Mouse (Mus musculus) heart, postnatal 10 days (tissue): ENCODE measurements around the gene Slc9a3r2. TPM values are rescaled to one million over a fixed set of nuclear protein-coding genes. Genes with fewer than 3 reads are reported as not detected.
"Not testable (repeated sequence)": the region's sequence is repeated elsewhere in the genome, so short reads cannot be mapped to it uniquely, and the experiment has no call there.

ENCODE experiments used
- DNase-seq, 2 experiments: peaks; one replicate each; pipeline ENCODE4 v3.0.0; 2021
- intact Hi-C: fragments of 180-260 bp; cut with DNase I; formaldehyde crosslinking; loops from one replicate; pipeline ENCODE4 v1.15.1; 2025
- total RNA-seq, 2 experiments: library from RNA; stranded (reverse); gene quantifications; 2 replicates each; pipeline ENCODE4 v1.2.3; 2021

Gene Slc9a3r2
- total RNA-seq, 2 experiments from 2014 or later, result 108 to 133 TPM

- intact Hi-C loops, result loop anchor here (2.0 to 5.0 kb wide), 2 partner anchors 14 to 192 kb away; partner anchors contain the start of gene Mlst8
- DNase-seq, result not testable (repeated sequence)
These were observed 19.1 kb upstream of the Slc9a3r2 start for GRCm38 (mm10) chr17:24669214-24669544.

- DNase-seq, result peak; percentile 69 to 70
- intact Hi-C loops, result loop anchor here (5.0 kb wide), 1 partner anchor 190 kb away; the partner anchor contains the start of gene Mlst8
These were observed 17.3 kb upstream of the Slc9a3r2 start for GRCm38 (mm10) chr17:24667416-24667815.

GRCm38 (mm10) chr17:24667011-24667410 lies 16.9 kb upstream of the Slc9a3r2 start:
- intact Hi-C loops, result loop anchor here (5.0 kb wide), 1 partner anchor 190 kb away; the partner anchor contains the start of gene Mlst8
- DNase-seq, result not testable (repeated sequence)

- DNase-seq, result no peak
- intact Hi-C loops, result no loop called here
These were observed 8.1 kb upstream of the Slc9a3r2 start, which contains the start of gene Npw for GRCm38 (mm10) chr17:24658017-24658758. Gene Npw, minus strand, starts transcription at chr17:24658457.

GRCm38 (mm10) chr17:24654969-24655368 lies 4.8 kb upstream of the Slc9a3r2 start:
- intact Hi-C loops, result loop anchor here (2.0 to 5.0 kb wide), 4 partner anchors 14 to 114 kb away; partner anchors contain the start of gene Zfp598
- DNase-seq, result no peak

- intact Hi-C loops, result loop anchor here (2.0 to 5.0 kb wide), 4 partner anchors 15 to 113 kb away; partner anchors contain the start of gene Zfp598
- peak; percentile 79 to 88 for DNase-seq
These were observed 4.0 kb upstream of the Slc9a3r2 start for GRCm38 (mm10) chr17:24653967-24654710.

- no peak for DNase-seq
- intact Hi-C loops, result loop anchor here (2.0 to 5.0 kb wide), 3 partner anchors 19 to 55 kb away; partner anchors contain the start of genes Nthl1 and Tsc2
These were observed 1.7 kb upstream of the Slc9a3r2 start for GRCm38 (mm10) chr17:24651835-24652234.

GRCm38 (mm10) chr17:24650766-24651165 lies 639 bp upstream of the Slc9a3r2 start:
- intact Hi-C loops, result loop anchor here (2.0 to 5.0 kb wide), 3 partner anchors 18 to 53 kb away; partner anchors contain the start of genes Nthl1 and Tsc2
- no peak for DNase-seq

- intact Hi-C loops, result loop anchor here (2.0 to 5.0 kb wide), 3 partner anchors 17 to 52 kb away; partner anchors contain the start of genes Nthl1 and Tsc2
- DNase-seq, result peak; percentile 71
These were observed 502 bp downstream of the Slc9a3r2 start for GRCm38 (mm10) chr17:24649581-24650069.

GRCm38 (mm10) chr17:24648731-24649377 lies 1.3 kb downstream of the Slc9a3r2 start:
- intact Hi-C loops, result no loop called here
- no peak for DNase-seq

GRCm38 (mm10) chr17:24647493-24647892 lies 2.6 kb downstream of the Slc9a3r2 start:
- intact Hi-C loops, result no loop called here
- no peak for DNase-seq

GRCm38 (mm10) chr17:24646381-24646780 lies 3.7 kb downstream of the Slc9a3r2 start:
- intact Hi-C loops, result no loop called here
- no peak for DNase-seq

- DNase-seq, result no peak
- intact Hi-C loops, result no loop called here
These were observed 4.2 kb downstream of the Slc9a3r2 start for GRCm38 (mm10) chr17:24645916-24646315.

GRCm38 (mm10) chr17:24644875-24645721 lies 5.0 kb downstream of the Slc9a3r2 start:
- peak; percentile 67 to 69 for DNase-seq
- intact Hi-C loops, result no loop called here

- peak in 1 of 2 experiments; percentile 49 for DNase-seq
- intact Hi-C loops, result no loop called here
These were observed 6.0 kb downstream of the Slc9a3r2 start for GRCm38 (mm10) chr17:24644030-24644715.

- DNase-seq, result no peak
- intact Hi-C loops, result no loop called here
These were observed 7.3 kb downstream of the Slc9a3r2 start for GRCm38 (mm10) chr17:24642791-24643343.

- intact Hi-C loops, result no loop called here
- DNase-seq, result no peak
These were observed 8.2 kb downstream of the Slc9a3r2 start for GRCm38 (mm10) chr17:24641944-24642343.

GRCm38 (mm10) chr17:24640581-24640980 lies 9.5 kb downstream of the Slc9a3r2 start:
- no peak for DNase-seq
- intact Hi-C loops, result no loop called here

- no peak for DNase-seq
- intact Hi-C loops, result no loop called here
These were observed 10.0 kb downstream of the Slc9a3r2 start for GRCm38 (mm10) chr17:24640119-24640518.
